Mouse (Mus musculus) kidney, adult 2 months (tissue): ENCODE results near the gene Rab37.

Experiments
- CTCF ChIP-seq: fragments of 200-500 bp; conservative IDR thresholded peaks from 2 replicates; pipeline ENCODE4 v1.5.1; 2011; ENCODE audit warnings: low read depth, mild to moderate bottlenecking, control low read depth, low read length, moderate library complexity, mixed read lengths; ENCODE audit not compliant: insufficient read depth, insufficient read length
- POLR2A ChIP-seq: fragments of 200-500 bp; IDR thresholded peaks from one replicate; pipeline ENCODE4 v1.6.1; 2011; ENCODE audit warnings: low read depth, low read length, control low read depth

- TF ChIP-seq POLR2A = no peak
- TF ChIP-seq CTCF = no peak
These were observed 38.4 kb downstream of the Rab37 start for GRCm38 (mm10) chr11:115129508-115130126.
